Mouse (Mus musculus): ENCODE data around the gene Mknk1. TPM values are rescaled to one million over a fixed set of nuclear protein-coding genes. Genes with fewer than 3 reads are reported as not detected.

Mknk1 gene
- total RNA-seq, 4 experiments from 2014 or later, result 47.2 to 70.6 (median 53.7) TPM

DNA sequence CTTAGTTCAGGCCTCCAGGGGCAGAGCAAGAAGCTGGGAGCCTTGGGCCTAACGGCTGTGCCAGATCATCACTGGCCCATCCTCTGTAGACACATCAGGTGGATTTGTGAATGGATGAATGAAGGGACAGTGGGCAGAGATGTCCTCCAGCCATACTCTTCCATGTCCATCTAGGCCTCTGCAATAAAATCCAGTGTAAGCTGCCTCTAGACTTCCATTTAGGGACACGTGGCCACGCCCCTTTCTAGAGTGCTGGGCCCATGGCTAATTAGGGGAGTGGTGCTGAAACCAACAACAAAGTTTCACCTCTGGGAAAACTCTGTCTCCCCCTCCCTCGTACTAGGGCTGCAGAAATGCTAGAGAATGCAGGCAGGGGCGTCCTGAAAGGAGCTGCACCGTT lies 51.1 kb downstream of the Mknk1 start:
- DNase-seq (ENCODE audit: low spot score in 2 of 2), result no peak

DNA sequence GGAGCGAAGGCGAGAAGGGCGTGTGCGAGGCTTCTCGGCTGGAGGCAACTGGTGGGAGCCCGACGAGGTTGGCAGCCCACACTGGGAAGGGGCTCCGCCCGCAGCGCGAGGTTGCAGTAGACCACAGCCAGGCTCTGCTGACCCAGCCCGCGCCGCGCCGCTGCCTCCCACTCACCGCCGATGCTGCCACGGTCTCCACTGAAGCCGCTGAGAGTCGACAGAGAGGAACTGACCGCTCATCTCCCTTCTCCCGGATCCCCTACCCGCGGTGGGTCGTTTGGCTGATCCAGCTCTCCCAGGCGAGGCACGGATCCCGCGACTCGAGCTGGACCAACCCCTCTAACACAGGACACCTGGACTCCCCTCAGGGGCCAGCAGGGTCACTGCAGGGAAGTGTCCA lies 51.6 kb downstream of the Mknk1 start, which contains the start of gene 6430628N08Rik:
Gene 6430628N08Rik (plus strand): TSS at position 113 of the 400 bp plus-strand sequence.
- no peak for DNase-seq (ENCODE audit: low spot score in 2 of 2)

DNA sequence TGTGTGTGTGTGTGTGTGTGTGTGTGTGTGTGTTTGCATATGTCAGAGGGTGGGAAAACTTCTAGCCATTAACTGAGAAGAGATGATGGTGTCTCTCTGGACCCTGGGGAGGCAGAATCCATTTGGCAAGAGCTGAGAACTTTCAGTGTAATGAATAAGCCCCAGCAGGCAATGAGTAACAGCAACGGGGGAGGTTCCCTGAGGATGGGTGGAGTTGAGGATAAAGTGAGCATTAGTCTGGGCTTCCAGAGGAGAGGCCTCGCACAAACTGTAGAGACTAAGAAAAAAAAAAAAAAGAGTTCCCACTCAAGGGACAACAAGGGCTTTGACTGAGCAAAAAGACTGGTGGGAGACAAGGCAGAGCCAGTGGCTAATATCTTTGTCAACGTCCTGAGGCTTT lies 55.3 kb downstream of the Mknk1 start:
- no peak for DNase-seq (ENCODE audit: low spot score in 2 of 2)

DNA sequence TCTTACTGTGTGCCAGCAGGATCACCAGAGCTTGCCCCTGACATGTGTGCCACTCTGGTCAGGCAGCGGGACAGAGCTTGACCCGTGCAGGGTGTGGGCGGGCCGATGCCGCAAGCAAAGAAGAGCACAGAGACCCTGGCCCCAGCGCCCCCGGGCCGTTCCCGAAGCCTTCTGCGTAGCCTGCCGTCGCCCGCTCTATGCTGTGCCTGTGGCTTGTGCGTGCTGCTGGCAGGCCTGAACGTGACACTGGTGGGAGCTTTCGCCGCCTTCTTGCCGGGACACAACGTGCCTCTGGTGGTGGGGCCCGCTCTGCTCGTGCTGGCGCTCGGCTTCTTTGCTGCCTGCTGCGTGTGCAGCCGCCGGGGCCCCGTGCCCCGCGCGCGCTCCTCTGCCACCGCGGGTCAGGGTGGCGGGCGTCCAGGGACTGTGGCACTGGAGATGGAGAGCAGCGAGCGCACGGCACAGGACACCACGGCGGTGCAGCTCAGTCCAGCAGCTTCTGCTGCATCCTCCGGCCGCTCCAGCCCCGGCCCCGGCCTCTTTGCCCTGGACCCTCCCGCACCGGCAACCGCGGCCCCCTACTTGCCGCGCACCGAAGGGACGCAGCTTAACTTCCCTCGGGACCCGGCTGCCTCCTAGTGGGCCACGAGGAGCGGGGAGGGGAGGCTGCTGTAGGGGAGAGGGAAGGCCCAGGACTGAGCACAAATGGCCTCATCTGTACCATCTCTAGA lies 59.1 kb downstream of the Mknk1 start:
- DNase-seq (ENCODE audit: low spot score in 2 of 2), result no peak

DNA sequence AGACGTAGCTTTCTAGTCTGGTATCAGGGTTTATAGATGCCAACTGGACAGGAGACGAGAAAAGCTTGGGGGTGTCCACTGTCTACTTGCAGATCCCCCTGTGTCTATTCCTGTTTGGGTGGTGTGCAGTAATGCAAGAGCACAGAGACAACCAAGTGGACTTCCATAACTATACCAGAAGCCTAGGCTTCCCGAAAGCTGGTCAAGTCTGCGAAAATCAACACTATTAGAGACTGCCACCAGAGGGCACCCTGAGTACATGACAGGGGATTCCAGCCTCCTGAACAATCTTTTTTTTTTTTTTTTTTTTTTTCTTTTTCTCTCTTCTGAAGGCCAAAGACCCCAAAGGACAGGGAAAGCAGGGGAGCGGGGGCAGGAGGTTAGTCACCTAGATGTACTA lies 63.8 kb downstream of the Mknk1 start:
- DNase-seq (ENCODE audit: low spot score in 2 of 2), result peak; percentile 58 to 85

DNA sequence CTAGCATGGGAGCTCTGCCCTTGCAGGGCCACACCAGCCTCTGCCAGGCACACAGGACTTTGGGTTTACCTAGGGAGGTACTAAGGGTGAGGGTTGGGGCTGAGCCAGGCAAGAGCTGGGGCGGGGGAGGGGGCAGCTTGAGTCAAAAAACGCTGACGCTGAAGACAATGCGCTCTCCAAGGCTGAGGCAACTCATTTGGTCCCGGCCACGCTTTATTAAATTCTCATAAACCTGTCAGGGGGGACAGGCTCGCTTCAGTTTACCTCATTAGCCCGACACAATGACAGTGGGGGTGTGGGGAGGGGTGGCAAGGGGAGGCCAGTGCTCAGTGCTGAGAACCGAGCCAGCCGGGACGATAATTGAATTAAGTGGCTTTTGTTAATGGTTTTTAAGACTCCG lies 65.4 kb downstream of the Mknk1 start:
- no peak for DNase-seq (ENCODE audit: low spot score in 2 of 2)

DNA sequence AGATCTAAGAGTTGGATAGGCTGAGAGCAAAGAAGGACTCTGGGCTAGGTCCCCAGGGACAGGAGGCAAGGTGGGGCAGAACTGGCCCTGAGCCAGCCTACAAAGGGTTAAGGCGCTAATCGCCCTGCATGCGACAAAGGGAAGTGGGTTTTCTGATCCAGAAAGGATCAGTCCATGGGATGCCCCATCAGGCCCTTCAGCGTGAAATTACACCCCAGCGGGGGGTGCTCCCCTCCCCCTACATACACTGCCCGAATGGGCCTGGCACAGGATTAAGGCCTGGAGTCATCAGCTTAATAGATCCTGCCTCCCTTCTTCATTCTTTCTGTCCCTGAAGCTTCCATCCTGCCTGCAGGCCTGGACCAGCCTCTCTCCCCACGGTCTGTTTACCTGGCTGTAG lies 66.7 kb downstream of the Mknk1 start:
- no peak for DNase-seq (ENCODE audit: low spot score in 2 of 2)

DNA sequence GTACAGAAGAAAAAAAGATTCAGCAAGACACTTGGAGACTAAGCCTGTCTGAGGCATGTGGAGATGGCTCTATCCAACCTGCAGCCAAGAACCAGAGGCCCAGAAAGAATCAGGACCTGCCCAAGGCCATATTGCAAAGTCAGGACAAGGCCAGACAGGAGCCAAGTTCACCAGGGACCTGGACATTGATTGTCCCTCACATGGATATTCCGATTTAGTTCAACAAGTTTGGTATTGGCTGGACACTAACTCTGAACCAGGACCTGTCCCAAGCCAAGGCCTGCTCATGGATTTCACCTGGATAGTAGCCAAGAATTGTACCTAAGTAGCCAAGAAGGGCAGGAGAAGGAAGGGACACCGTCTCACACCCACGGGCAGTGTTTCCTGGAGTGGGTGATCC lies 67.8 kb downstream of the Mknk1 start:
- DNase-seq (ENCODE audit: low spot score in 2 of 2), result no peak

DNA sequence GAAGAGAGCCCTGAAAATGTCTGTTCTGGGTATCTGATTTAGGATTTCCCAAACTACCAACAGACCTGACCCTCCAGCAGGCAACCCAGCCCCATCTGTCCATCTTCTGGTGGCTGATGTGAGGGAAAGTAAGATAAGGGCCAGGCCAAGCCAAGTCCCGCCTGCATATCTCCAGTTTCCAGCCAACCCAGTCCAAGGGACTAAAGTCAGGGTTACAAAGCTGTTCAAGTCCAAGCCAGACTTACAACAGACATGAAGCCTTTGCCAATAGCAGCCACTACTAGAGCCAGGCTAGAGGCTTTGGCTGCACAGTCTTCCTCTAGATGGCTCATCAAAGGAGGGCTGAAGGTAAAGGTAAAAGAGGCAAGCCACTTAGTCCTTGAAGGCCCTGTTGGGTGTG lies 69.0 kb downstream of the Mknk1 start:
- DNase-seq (ENCODE audit: low spot score in 2 of 2), result no peak

DNA sequence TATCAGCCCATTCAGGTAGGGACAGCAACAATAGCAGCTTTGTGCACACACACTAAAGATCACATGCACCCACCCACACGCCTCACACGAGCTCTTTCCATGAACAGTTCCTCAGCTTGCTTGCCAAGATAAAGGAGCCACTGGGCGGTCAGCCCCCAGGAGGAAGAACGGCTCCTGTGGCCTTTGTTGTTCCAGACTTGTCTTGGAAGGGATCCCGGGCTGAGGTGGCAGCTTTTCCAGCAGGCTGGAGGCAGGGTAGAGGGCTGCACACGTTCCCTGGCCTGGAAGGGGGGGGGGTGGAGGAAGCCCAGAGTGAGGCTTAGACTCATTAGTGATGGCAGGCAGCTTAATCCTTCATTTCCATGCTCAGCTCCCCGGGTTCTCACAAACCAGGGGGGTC lies 69.6 kb downstream of the Mknk1 start:
- DNase-seq (ENCODE audit: low spot score in 2 of 2), result no peak

DNA sequence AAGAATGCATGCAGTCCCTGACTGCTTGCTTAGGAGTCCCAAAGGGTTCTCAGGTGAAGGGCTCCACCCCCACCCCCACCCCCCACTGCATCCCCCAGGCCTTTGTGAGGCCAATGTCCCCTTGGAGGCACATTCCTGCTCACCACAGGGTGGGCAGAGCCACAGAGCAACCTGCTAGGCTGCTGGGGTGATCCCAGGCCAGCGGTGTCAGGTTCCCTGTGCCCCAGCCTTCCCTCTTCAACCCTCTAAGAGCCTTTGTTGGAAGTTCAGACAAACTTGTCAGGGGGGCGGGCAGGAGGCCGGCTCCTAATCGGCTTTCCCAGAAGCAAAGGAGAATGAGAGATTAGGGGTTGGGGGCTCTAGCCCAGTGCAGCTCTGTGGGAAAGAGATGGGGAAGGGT lies 72.6 kb downstream of the Mknk1 start:
- no peak for DNase-seq (ENCODE audit: low spot score in 2 of 2)

DNA sequence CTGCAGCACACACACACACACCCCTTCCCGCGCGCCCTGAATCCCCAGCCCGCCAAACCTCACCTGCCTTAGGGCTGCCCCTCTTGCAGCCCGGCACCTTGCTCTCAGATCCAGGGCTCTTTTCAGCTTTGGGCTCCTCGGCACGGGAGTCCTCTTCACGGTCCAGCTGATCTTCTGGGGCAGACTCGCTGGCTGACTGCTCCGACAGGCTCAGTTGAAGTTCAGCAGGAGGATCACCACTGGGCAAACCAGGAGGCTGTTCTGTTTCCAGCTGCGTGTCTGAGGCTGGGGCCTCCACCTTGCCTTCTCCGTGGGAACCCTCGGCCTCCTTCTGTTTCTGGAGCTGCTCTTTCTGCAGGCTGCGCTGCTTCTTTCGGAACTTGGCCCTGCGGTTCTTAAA lies 80.9 kb downstream of the Mknk1 start:
- DNase-seq (ENCODE audit: low spot score in 2 of 2), result no peak

DNA sequence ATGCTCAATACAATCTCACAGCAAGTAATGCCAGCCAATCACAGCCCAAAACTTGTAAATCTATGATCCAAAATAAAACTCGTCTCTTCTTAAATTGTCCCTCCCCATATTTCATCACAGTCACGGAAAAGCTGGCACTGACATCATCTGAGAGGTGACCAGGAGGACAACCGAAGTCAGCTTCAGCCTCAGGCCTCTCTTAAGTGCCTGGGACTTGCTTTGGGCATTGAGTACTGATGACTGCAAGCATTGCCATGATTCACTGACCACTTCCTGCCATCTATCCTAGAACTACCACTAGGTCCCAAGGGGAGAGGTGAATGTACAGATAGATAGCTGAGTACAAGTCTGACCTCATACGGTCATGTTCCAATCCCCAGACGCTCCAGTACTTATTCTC lies 83.7 kb downstream of the Mknk1 start:
- DNase-seq (ENCODE audit: low spot score in 2 of 2), result no peak

DNA sequence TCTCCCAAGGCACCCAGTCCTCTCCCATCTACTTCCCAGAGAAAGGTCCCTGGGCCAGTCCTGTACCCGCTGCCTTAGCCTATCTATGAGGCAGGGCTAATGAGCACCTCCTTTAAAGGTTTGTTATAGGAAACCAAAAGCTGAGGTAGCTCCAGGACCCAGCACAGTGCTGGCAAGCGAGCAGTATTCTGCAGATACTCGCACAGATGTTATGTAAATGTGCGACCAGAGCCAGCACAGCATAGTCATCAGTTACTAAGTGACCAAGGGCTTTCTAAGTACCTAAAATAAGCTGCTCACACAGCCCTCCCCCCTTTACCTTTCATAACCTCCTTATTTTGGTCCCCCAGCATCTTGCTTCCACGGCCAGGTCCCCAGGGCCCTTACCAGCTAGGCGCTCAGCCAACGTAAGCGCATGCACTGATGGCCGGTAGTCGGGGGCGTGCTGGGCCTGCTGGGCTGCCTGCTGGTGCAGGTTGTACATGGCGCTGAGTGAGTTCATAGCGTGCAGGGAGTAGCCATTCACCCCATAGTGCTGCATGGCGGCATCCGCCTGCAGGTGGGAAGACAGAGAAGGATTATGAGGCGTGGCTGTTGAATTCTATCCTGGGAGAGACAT lies 84.4 kb downstream of the Mknk1 start:
- no peak for DNase-seq (ENCODE audit: low spot score in 2 of 2)

DNA sequence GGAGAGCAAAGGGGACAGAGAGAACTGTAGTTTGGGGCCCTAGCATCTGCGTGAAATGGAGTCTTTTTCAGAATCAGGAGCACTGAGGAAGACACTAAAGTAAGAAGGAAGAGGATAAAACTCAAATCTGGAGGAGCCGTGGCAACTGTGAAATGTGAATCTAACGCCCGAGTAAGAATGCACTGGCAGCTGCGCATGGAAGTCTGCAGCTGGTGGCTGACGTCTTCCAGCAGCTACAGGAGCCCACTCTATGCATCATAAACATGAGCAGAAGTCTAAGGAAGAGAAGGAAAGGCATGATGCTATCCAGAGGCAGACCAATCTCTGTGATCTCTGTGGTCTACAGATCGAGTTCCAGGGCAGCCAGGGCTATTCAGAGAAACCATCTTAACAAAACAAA lies 88.6 kb downstream of the Mknk1 start:
- DNase-seq (ENCODE audit: low spot score in 2 of 2), result no peak

Other genes with a start within 250 kb of the Mknk1 start
- not detected for gene Cyp4a32, start 238.2 kb upstream of the Mknk1 start, total RNA-seq (2022)
- gene Cyp4b1, start 191.5 kb upstream of the Mknk1 start, total RNA-seq (2022), result 1 to 10 TPM in 1 of 4 experiments, under 1 TPM in 3; 0.52 to 2.1 (median 0.76) TPM
- 10 to 100 TPM; 57.2 to 62.0 (median 60.1) TPM for gene Efcab14, start 101.5 kb upstream of the Mknk1 start, total RNA-seq (2022)
- under 1 TPM in 2 of 4 experiments, not detected in 2; 0.43 to 0.85 TPM for gene Tex38, start 58.2 kb upstream of the Mknk1 start, total RNA-seq (2022)
- 10 to 100 TPM; 55.8 to 66.8 (median 63.1) TPM for gene Atpaf1, start 54.4 kb upstream of the Mknk1 start, total RNA-seq (2022)
- 10 to 100 TPM in 1 of 4 experiments, 1 to 10 TPM in 3; 4.5 to 10.2 (median 7.1) TPM for gene Mob3c, start 11.1 kb upstream of the Mknk1 start, total RNA-seq (2022)
- under 1 TPM in 3 of 4 experiments, not detected in 1; 0.39 to 0.53 (median 0.41) TPM for gene Kncn, start 45.2 kb downstream of the Mknk1 start, total RNA-seq (2022)
- gene 6430628N08Rik, start 51.5 kb downstream of the Mknk1 start, total RNA-seq (2022), result under 1 TPM in 2 of 4 experiments, not detected in 2; 0.20 to 0.28 TPM
- gene Dmbx1, start 100.7 kb downstream of the Mknk1 start, total RNA-seq (2022), result under 1 TPM in 1 of 4 experiments, not detected in 3; 0.08 TPM
- 100 to 1,000 TPM; 125 to 145 (median 136) TPM for gene Faah, start 178.7 kb downstream of the Mknk1 start, total RNA-seq (2022)
- gene Nsun4, start 214.7 kb downstream of the Mknk1 start, total RNA-seq (2022), result 10 to 100 TPM; 10.6 to 11.8 (median 11.7) TPM
- gene Uqcrh, start 235.9 kb downstream of the Mknk1 start, total RNA-seq (2022), result 100 to 1,000 TPM; 402 to 415 (median 406) TPM
- gene Lrrc41, start 236.1 kb downstream of the Mknk1 start, total RNA-seq (2022), result 10 to 100 TPM; 45.7 to 49.3 (median 47.9) TPM

All from layer of hippocampus, adult 8-10 months (tissue).